Mouse (Mus musculus) Patski (cell line): ENCODE data around the gene Lyst. TPM values are rescaled to one million over a fixed set of nuclear protein-coding genes. Genes with fewer than 3 reads are reported as not detected.
"Not testable (repeated sequence)": the region's sequence is repeated elsewhere in the genome, so short reads cannot be mapped to it uniquely, and the experiment has no call there.

Source experiments
- ATAC-seq: fragments of 100-300 bp; one replicate; pipeline ENCODE4 v1.8.0; 2021
- CTCF ChIA-PET: fragments of 350-600 bp; sonication (Branson Sonifier 250); formaldehyde crosslinking; loops from one replicate; lab custom pipeline; 2022; ENCODE audit warnings: inconsistent platforms; lab: Charles Lee
- POLR2A ChIA-PET: fragments of 350-600 bp; sonication (Branson Sonifier 250); formaldehyde crosslinking; loops from one replicate; lab custom pipeline; 2022; ENCODE audit warnings: antibody characterized with exemption, inconsistent platforms; lab: Charles Lee
- DNase-seq: peaks from one replicate; pipeline ENCODE4 v3.0.0-alpha.2; 2011; ENCODE audit warnings: low read depth, low spot score
- H3K27me3 ChIP-seq: fragments of 371-371 bp; one replicate; pipeline ENCODE4 v1.5.1; 2021
- CTCF ChIP-seq: fragments of 100-300 bp; IDR thresholded peaks from one replicate; pipeline ENCODE4 v1.5.1; 2021
- in situ Hi-C: fragments of 300-500 bp; cut with MboI; formaldehyde crosslinking; loops from 3 replicates; pipeline ENCODE4 v1.11.1; 2018; ENCODE audit warnings: low pct_unique_long_range_greater_than_20kb, mixed read lengths
- polyA plus RNA-seq: library from polyadenylated mRNA; unstranded; gene quantifications from one replicate; pipeline ENCODE4 v1.2.3, GENCODE M21; 2021

Lyst gene
- polyA plus RNA-seq, 1 experiment from 2014 or later, result 28.2 TPM

- no peak for TF ChIP-seq CTCF
- ChIA-PET CTCF (interaction anchor here (0.7 to 1.0 kb wide), 3 partner anchors 89 to 105 kb away, joined by 3 to 4 read pairs (median 3); no protein-coding TSS in a partner anchor), POLR2A (interaction anchor here (0.8 kb wide), 1 partner anchor 101 kb away, joined by 3 read pairs; no protein-coding TSS in a partner anchor)
- no peak for ATAC-seq
- no peaks in the 10 kb centered on the region for H3K27me3 ChIP-seq
- no peak for DNase-seq
- in situ Hi-C loops, result no loop called here
Observed at GRCm38 (mm10) chr13:13621456-13621855, 31.3 kb downstream of the Lyst start.

GRCm38 (mm10) chr13:13622565-13622964 lies 32.4 kb downstream of the Lyst start:
- no peak for TF ChIP-seq CTCF
- ATAC-seq (no peak), DNase-seq (no peak)
- in situ Hi-C loops, result no loop called here
- no peaks in the 10 kb centered on the region for H3K27me3 ChIP-seq
- POLR2A ChIA-PET, result interaction anchor here (0.6 kb wide), 2 partner anchors 40 to 1209 kb away, joined by 3 to 4 read pairs; no protein-coding TSS in a partner anchor
- CTCF ChIA-PET, result interaction anchor here (3.3 kb wide), 1 partner anchor 106 kb away, joined by 13 read pairs; no protein-coding TSS in a partner anchor

GRCm38 (mm10) chr13:13633746-13634145 lies 43.5 kb downstream of the Lyst start:
- no peak for TF ChIP-seq CTCF
- ATAC-seq (no peak), DNase-seq (no peak)
- H3K27me3 ChIP-seq, result no peaks in the 10 kb centered on the region
- in situ Hi-C loops, result no loop called here
- ChIA-PET CTCF (no interaction called here), POLR2A (interaction anchor here (0.6 to 1.1 kb wide), 2 partner anchors 15 to 25 kb away, joined by 3 read pairs; no protein-coding TSS in a partner anchor)

- ChIA-PET CTCF (interaction anchor here (1.0 to 1.7 kb wide), 3 partner anchors 15 to 118 kb away, joined by 3 to 7 read pairs (median 3); no protein-coding TSS in a partner anchor), POLR2A (interaction anchor here (1.1 kb wide), 1 partner anchor 16 kb away, joined by 3 read pairs; no protein-coding TSS in a partner anchor)
- DNase-seq (no peak), ATAC-seq (no peak)
- H3K27me3 ChIP-seq, result no peaks in the 10 kb centered on the region
- TF ChIP-seq CTCF, result no peak
- in situ Hi-C loops, result no loop called here
Observed at GRCm38 (mm10) chr13:13634706-13635105, 44.5 kb downstream of the Lyst start.

- in situ Hi-C loops, result no loop called here
- no peaks in the 10 kb centered on the region for H3K27me3 ChIP-seq
- TF ChIP-seq CTCF, result no peak
- ChIA-PET CTCF (interaction anchor here (1.0 to 1.7 kb wide), 3 partner anchors 14 to 118 kb away, joined by 3 to 7 read pairs (median 3); no protein-coding TSS in a partner anchor), POLR2A (no interaction called here)
- ATAC-seq, result no peak
- DNase-seq, result no peak
Observed at GRCm38 (mm10) chr13:13635224-13635623, 45.0 kb downstream of the Lyst start.

- no peak for TF ChIP-seq CTCF
- DNase-seq, result peak; percentile 41
- ATAC-seq, result peak; percentile 62
- ChIA-PET POLR2A (no interaction called here), CTCF (interaction anchor here (1.0 to 2.0 kb wide), 4 partner anchors 16 to 121 kb away, joined by 3 to 10 read pairs (median 3); no protein-coding TSS in a partner anchor)
- no peaks in the 10 kb centered on the region for H3K27me3 ChIP-seq
- in situ Hi-C loops, result no loop called here
Observed at GRCm38 (mm10) chr13:13637577-13637976, 47.4 kb downstream of the Lyst start.

- ChIA-PET CTCF (interaction anchor here (1.0 to 2.0 kb wide), 3 partner anchors 24 to 122 kb away, joined by 3 to 10 read pairs (median 3); no protein-coding TSS in a partner anchor), POLR2A (no interaction called here)
- peak; percentile 57 for ATAC-seq
- TF ChIP-seq CTCF, result no peak
- in situ Hi-C loops, result no loop called here
- no peaks in the 10 kb centered on the region for H3K27me3 ChIP-seq
- no peak for DNase-seq
Observed at GRCm38 (mm10) chr13:13637981-13638380, 47.8 kb downstream of the Lyst start.

GRCm38 (mm10) chr13:13638725-13639124 lies 48.5 kb downstream of the Lyst start:
- no peak for ATAC-seq
- no peaks in the 10 kb centered on the region for H3K27me3 ChIP-seq
- TF ChIP-seq CTCF, result no peak
- CTCF ChIA-PET, result interaction anchor here (1.0 to 2.0 kb wide), 3 partner anchors 25 to 122 kb away, joined by 3 to 10 read pairs (median 3); no protein-coding TSS in a partner anchor
- POLR2A ChIA-PET, result no interaction called here
- in situ Hi-C loops, result no loop called here
- DNase-seq, result no peak

GRCm38 (mm10) chr13:13647296-13647695 lies 57.1 kb downstream of the Lyst start:
- no peak for TF ChIP-seq CTCF
- ChIA-PET POLR2A (no interaction called here), CTCF (interaction anchor here (1.0 to 1.4 kb wide), 2 partner anchors 10 to 131 kb away, joined by 3 to 4 read pairs; no protein-coding TSS in a partner anchor)
- no peaks in the 10 kb centered on the region for H3K27me3 ChIP-seq
- DNase-seq (no peak), ATAC-seq (no peak)
- in situ Hi-C loops, result no loop called here

GRCm38 (mm10) chr13:13655453-13655852 lies 65.3 kb downstream of the Lyst start:
- ATAC-seq (no peak), DNase-seq (no peak)
- TF ChIP-seq CTCF, result peak; percentile 44
- CTCF ChIA-PET, result interaction anchor here (2.3 kb wide), 1 partner anchor 139 kb away, joined by 16 read pairs; no protein-coding TSS in a partner anchor
- in situ Hi-C loops, result loop anchor here (25.0 kb wide), 1 partner anchor 207 kb away; no protein-coding TSS in a partner anchor
- POLR2A ChIA-PET, result no interaction called here
- no peaks in the 10 kb centered on the region for H3K27me3 ChIP-seq

- POLR2A ChIA-PET, CTCF ChIA-PET, DNase-seq: not testable (repeated sequence)
Observed at GRCm38 (mm10) chr13:13666103-13666502, 75.9 kb downstream of the Lyst start.

More at GRCm38 (mm10) chr13:13666103-13666502, 75.9 kb downstream of the Lyst start:
- in situ Hi-C loops, result loop anchor here (25.0 kb wide), 1 partner anchor 196 kb away; no protein-coding TSS in a partner anchor
- ATAC-seq, H3K27me3 ChIP-seq: not testable (repeated sequence)
